In the genomic region with DNA sequence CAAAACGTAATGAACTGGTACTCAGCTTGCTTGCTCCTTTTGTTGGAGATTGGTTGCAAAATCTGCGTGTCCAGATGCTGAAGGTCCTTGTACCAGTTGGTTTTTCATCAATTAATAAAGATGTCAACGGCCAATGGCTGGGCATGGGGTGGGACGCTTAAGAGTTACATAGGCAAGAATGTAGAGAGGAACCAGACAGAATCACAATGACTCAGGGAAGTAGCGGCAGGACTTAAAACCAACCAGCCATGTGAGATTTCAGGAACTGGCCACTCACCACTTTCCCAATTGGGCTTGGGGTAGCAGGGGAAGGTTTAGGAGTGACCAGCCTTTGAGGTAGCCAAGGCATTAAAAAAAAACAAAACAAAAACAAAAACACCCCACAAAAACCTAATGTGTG, we compare ENCODE assay signal across 27 mouse cellular contexts. TPM values are rescaled to one million over a fixed set of nuclear protein-coding genes. Genes with fewer than 3 reads are reported as not detected.
DNase-seq lines count a peak whose midpoint lies in the region; ATAC-seq and TF ChIP-seq lines count a peak whose summit lies in the region.
"Had no signal": no experiment of that assay in that cellular context is flagged by ENCODE, and none has a peak within 500 bp of the region (broad histone marks: within the 10 kb centered on the region; RNA-seq: fewer than 3 reads in every experiment).

No protein-coding gene starts in this region.

- WGBS in intestine, embryonic 14.5 days = 88% methylated on average over 5 of the region's 5 CpGs
- WGBS in intestine, embryonic 15.5 days = 83% methylated on average over 5 of the region's 5 CpGs
- 71% methylated on average over 5 of the region's 5 CpGs for WGBS in liver, postnatal 0 days (ENCODE audit: insufficient replicate concordance)
- 73% methylated on average over 5 of the region's 5 CpGs for WGBS in liver, embryonic 11.5 days
- 86% methylated on average over 5 of the region's 5 CpGs for WGBS in midbrain, embryonic 16.5 days

- no peak for ATAC-seq in intestine, embryonic 14.5 days (replicated peaks; ENCODE audit: low FRiP score, low TSS enrichment, low read depth)
- no peak for ATAC-seq in intestine, embryonic 15.5 days
- ATAC-seq in liver, postnatal 0 days = no peak
- no peak for ATAC-seq in liver, embryonic 11.5 days (replicated peaks; ENCODE audit: low FRiP score)
- ATAC-seq in granulocyte monocyte progenitor cell, adult 5-6 weeks (replicated peaks; ENCODE audit: poor library complexity, severe bottlenecking) = peak; percentile 68
- no peak for ATAC-seq in midbrain, embryonic 16.5 days
- ATAC-seq: activated CD4-positive, CD25-positive, alpha-beta regulatory T cell, adult 4 months; forebrain, embryonic 13.5 days; forebrain, embryonic 15.5 days; Patski had no signal

- TF ChIP-seq EP300 in liver, postnatal 0 days (IDR thresholded peaks at IDR 0.05; ENCODE audit: low read depth) = no peak

- DNase-seq in intestine, embryonic 14.5 days (ENCODE audit: low spot score) = peak; percentile 4
- peak; percentile 8 for DNase-seq in liver, postnatal 0 days
- no peak for DNase-seq in liver, embryonic 11.5 days (ENCODE audit: low spot score)
- peak; percentile 53 for DNase-seq in A20 (ENCODE audit: low read depth, low spot score)
- no peak for DNase-seq in spleen, adult 12 weeks (ENCODE audit: low spot score)
- DNase-seq: adrenal gland, adult 8-10 months; adrenal gland, postnatal 14 days; adrenal gland, postnatal 36 days; cerebellum, adult 11-12 months; cerebellum, adult 2 months; cerebellum, adult 9-10 months; cerebellum, postnatal 10 days; cerebellum, postnatal 25 days had no signal

- no peak overlapping the region for H3K4me3 ChIP-seq in intestine, embryonic 14.5 days (ENCODE audit: low read depth, low read length)
- no peak overlapping the region for H3K4me3 ChIP-seq in intestine, embryonic 15.5 days (replicated peaks)
- H3K4me3 ChIP-seq in liver, postnatal 0 days (ENCODE audit: low read depth, low read length) = no peak overlapping the region
- no peak overlapping the region for H3K4me3 ChIP-seq in liver, embryonic 11.5 days (ENCODE audit: low read depth, low read length)
- no peak overlapping the region for H3K4me3 ChIP-seq in midbrain, embryonic 16.5 days (ENCODE audit: low read depth, low read length)
- H3K4me3 ChIP-seq: embryonic facial prominence, embryonic 10.5 days; embryonic facial prominence, embryonic 12.5 days; forebrain, embryonic 13.5 days; forebrain, embryonic 15.5 days had no signal

- TF ChIP-seq CTCF in liver, postnatal 0 days (IDR thresholded peaks at IDR 0.05; ENCODE audit: low read depth) = no peak

- no peaks in the 10 kb centered on the region for H3K4me1 ChIP-seq in intestine, embryonic 14.5 days (replicated peaks; ENCODE audit: control insufficient read depth, insufficient read depth, low read length)
- H3K4me1 ChIP-seq in intestine, embryonic 15.5 days (replicated peaks) = no peaks in the 10 kb centered on the region
- H3K4me1 ChIP-seq in liver, postnatal 0 days (ENCODE audit: insufficient read depth) = no peaks in the 10 kb centered on the region
- H3K4me1 ChIP-seq in liver, embryonic 11.5 days (replicated peaks; ENCODE audit: control insufficient read depth, insufficient read depth, low read length) = no peaks in the 10 kb centered on the region
- H3K4me1 ChIP-seq in midbrain, embryonic 16.5 days (ENCODE audit: control insufficient read depth, insufficient read depth, low read length) = no peaks in the 10 kb centered on the region
- H3K4me1 ChIP-seq: embryonic facial prominence, embryonic 10.5 days; embryonic facial prominence, embryonic 12.5 days; forebrain, embryonic 13.5 days; forebrain, embryonic 15.5 days had no signal

- H3K9ac ChIP-seq in intestine, embryonic 14.5 days (ENCODE audit: low read length) = no peak overlapping the region
- H3K9ac ChIP-seq in intestine, embryonic 15.5 days = no peak overlapping the region
- no peak overlapping the region for H3K9ac ChIP-seq in liver, postnatal 0 days (replicated peaks)
- no peak overlapping the region for H3K9ac ChIP-seq in liver, embryonic 11.5 days (ENCODE audit: low read depth, low read length)
- no peak overlapping the region for H3K9ac ChIP-seq in midbrain, embryonic 16.5 days (ENCODE audit: low read depth, low read length)
- H3K9ac ChIP-seq: embryonic facial prominence, embryonic 12.5 days; forebrain, embryonic 13.5 days; forebrain, embryonic 15.5 days had no signal

- no peaks in the 10 kb centered on the region for H3K9me3 ChIP-seq in intestine, embryonic 14.5 days (ENCODE audit: control insufficient read depth, low read length)
- no peaks in the 10 kb centered on the region for H3K9me3 ChIP-seq in intestine, embryonic 15.5 days
- H3K9me3 ChIP-seq in liver, postnatal 0 days (ENCODE audit: low read length) = no peaks in the 10 kb centered on the region
- H3K9me3 ChIP-seq in liver, embryonic 11.5 days (ENCODE audit: control insufficient read depth, low read length) = no peaks in the 10 kb centered on the region
- H3K9me3 ChIP-seq in midbrain, embryonic 16.5 days (replicated peaks; ENCODE audit: control insufficient read depth, low read length, poor library complexity, severe bottlenecking) = no peaks in the 10 kb centered on the region
- H3K9me3 ChIP-seq: embryonic facial prominence, embryonic 10.5 days; embryonic facial prominence, embryonic 12.5 days; forebrain, embryonic 13.5 days; forebrain, embryonic 15.5 days; G1E had no signal

- no peaks in the 10 kb centered on the region for H3K27me3 ChIP-seq in intestine, embryonic 14.5 days (replicated peaks; ENCODE audit: control insufficient read depth, insufficient read depth, low read length)
- no peaks in the 10 kb centered on the region for H3K27me3 ChIP-seq in intestine, embryonic 15.5 days (replicated peaks)
- peaks cover 6% of the 10 kb centered on the region; the same call in 1 of the 2 replicates for H3K27me3 ChIP-seq in liver, postnatal 0 days (ENCODE audit: insufficient read depth, low read length)
- H3K27me3 ChIP-seq in liver, embryonic 11.5 days (replicated peaks; ENCODE audit: control insufficient read depth, insufficient read depth, low read length) = no peaks in the 10 kb centered on the region; the same call in none of the 2 replicates
- H3K27me3 ChIP-seq in midbrain, embryonic 16.5 days (ENCODE audit: control insufficient read depth, insufficient read depth, low read depth, low read length) = no peaks in the 10 kb centered on the region
- H3K27me3 ChIP-seq: embryonic facial prominence, embryonic 12.5 days; forebrain, embryonic 13.5 days; forebrain, embryonic 15.5 days; Patski had no signal

- H3K4me2 ChIP-seq in intestine, embryonic 14.5 days (ENCODE audit: low read length) = no peak overlapping the region
- H3K4me2 ChIP-seq in intestine, embryonic 15.5 days (replicated peaks) = no peak overlapping the region
- no peak overlapping the region for H3K4me2 ChIP-seq in liver, postnatal 0 days (ENCODE audit: low read depth, low read length)
- H3K4me2 ChIP-seq in liver, embryonic 11.5 days = no peak overlapping the region
- no peak overlapping the region for H3K4me2 ChIP-seq in midbrain, embryonic 16.5 days (ENCODE audit: low read length)
- H3K4me2 ChIP-seq: embryonic facial prominence, embryonic 12.5 days; forebrain, embryonic 13.5 days; forebrain, embryonic 15.5 days had no signal

- H3K36me3 ChIP-seq in intestine, embryonic 14.5 days (ENCODE audit: control insufficient read depth, insufficient read depth, low read length) = no peaks in the 10 kb centered on the region
- H3K36me3 ChIP-seq in intestine, embryonic 15.5 days = no peaks in the 10 kb centered on the region
- H3K36me3 ChIP-seq in liver, postnatal 0 days (replicated peaks; ENCODE audit: insufficient read depth, low read length) = no peaks in the 10 kb centered on the region
- H3K36me3 ChIP-seq in liver, embryonic 11.5 days (ENCODE audit: control insufficient read depth, insufficient read depth, low read length) = no peaks in the 10 kb centered on the region
- no peaks in the 10 kb centered on the region for H3K36me3 ChIP-seq in midbrain, embryonic 16.5 days (ENCODE audit: control insufficient read depth, insufficient read depth, low read length)
- H3K36me3 ChIP-seq: embryonic facial prominence, embryonic 10.5 days; embryonic facial prominence, embryonic 12.5 days; forebrain, embryonic 15.5 days; G1E had no signal

- no peak overlapping the region for H3K27ac ChIP-seq in intestine, embryonic 14.5 days (ENCODE audit: low read depth)
- H3K27ac ChIP-seq in intestine, embryonic 15.5 days = no peak overlapping the region
- no peak overlapping the region for H3K27ac ChIP-seq in liver, postnatal 0 days (ENCODE audit: low read depth)
- no peak overlapping the region for H3K27ac ChIP-seq in liver, embryonic 11.5 days (ENCODE audit: low read depth, low read length)
- H3K27ac ChIP-seq in midbrain, embryonic 16.5 days (ENCODE audit: low read length) = no peak overlapping the region
- H3K27ac ChIP-seq: embryonic facial prominence, embryonic 10.5 days; embryonic facial prominence, embryonic 12.5 days; forebrain, embryonic 13.5 days; forebrain, embryonic 15.5 days had no signal

RNA-seq across cellular contexts. Expression of a gene that starts 8.1 kb away (rescaled TPM):
- 19.4 and 24.1 TPM in 2 replicates for polyA plus RNA-seq in intestine, embryonic 14.5 days (2014; fragmentation: Nextera tagmentation; extraction: Ambion mirVana)
- polyA plus RNA-seq in intestine, embryonic 15.5 days (2015; fragmentation: Nextera tagmentation; extraction: Ambion mirVana) = 12.7 and 13.9 TPM in 2 replicates
- polyA plus RNA-seq in liver, postnatal 0 days (2015; fragmentation: Nextera tagmentation; extraction: Ambion mirVana) = 1.5 TPM in 2 replicates
- 6.6 and 8.2 TPM in 2 replicates for polyA plus RNA-seq in liver, embryonic 11.5 days (2014; fragmentation: Nextera tagmentation; extraction: Ambion mirVana)
- 0.21 and 2.4 TPM in 2 replicates for total RNA-seq in granulocyte monocyte progenitor cell, adult 5-6 weeks (2014; fragmentation: Nextera tagmentation)
- 0.43 and 0.67 TPM in 2 replicates for total RNA-seq in granulocyte monocyte progenitor cell, adult 5-6 weeks (2017)
- polyA plus RNA-seq in midbrain, embryonic 16.5 days (2015; fragmentation: Nextera tagmentation; extraction: Ambion mirVana) = 2.9 and 3.0 TPM in 2 replicates
- total RNA-seq: G1E had no signal
- polyA plus RNA-seq: G1E had no signal

RNA-seq across cellular contexts. Expression of a gene that starts 18.0 kb away (rescaled TPM):
- not detected in 2 replicates for polyA plus RNA-seq in intestine, embryonic 14.5 days (2014; fragmentation: Nextera tagmentation; extraction: Ambion mirVana)
- not detected in 2 replicates for polyA plus RNA-seq in intestine, embryonic 15.5 days (2015; fragmentation: Nextera tagmentation; extraction: Ambion mirVana)
- not detected in 2 replicates for polyA plus RNA-seq in liver, postnatal 0 days (2015; fragmentation: Nextera tagmentation; extraction: Ambion mirVana)
- polyA plus RNA-seq in liver, embryonic 11.5 days (2014; fragmentation: Nextera tagmentation; extraction: Ambion mirVana) = not detected in 2 replicates
- not detected in 2 replicates for total RNA-seq in granulocyte monocyte progenitor cell, adult 5-6 weeks (2014; fragmentation: Nextera tagmentation)
- not detected in 2 replicates for total RNA-seq in granulocyte monocyte progenitor cell, adult 5-6 weeks (2017)
- not detected in 2 replicates for polyA plus RNA-seq in midbrain, embryonic 16.5 days (2015; fragmentation: Nextera tagmentation; extraction: Ambion mirVana)
- total RNA-seq: adrenal gland, adult 18-20 months; adrenal gland, adult 8-10 months; adrenal gland, postnatal 14 days; adrenal gland, postnatal 36 days had no signal
- polyA plus RNA-seq: activated CD4-positive, CD25-positive, alpha-beta regulatory T cell, adult 4 months; C2C12; cerebellum, adult 2 months; cortical plate, adult 2 months; embryonic facial prominence, embryonic 10.5 days; embryonic facial prominence, embryonic 12.5 days; forebrain, embryonic 11.5 days; forebrain, embryonic 13.5 days; forebrain, embryonic 15.5 days; G1E; Patski had no signal

RNA-seq across cellular contexts. Expression of a gene that starts 25.7 kb away (rescaled TPM):
- 44.1 and 46.8 TPM in 2 replicates for polyA plus RNA-seq in intestine, embryonic 14.5 days (2014; fragmentation: Nextera tagmentation; extraction: Ambion mirVana)
- 59.4 and 63.9 TPM in 2 replicates for polyA plus RNA-seq in intestine, embryonic 15.5 days (2015; fragmentation: Nextera tagmentation; extraction: Ambion mirVana)
- 37.1 and 39.1 TPM in 2 replicates for polyA plus RNA-seq in liver, postnatal 0 days (2015; fragmentation: Nextera tagmentation; extraction: Ambion mirVana)
- 22.1 and 24.0 TPM in 2 replicates for polyA plus RNA-seq in liver, embryonic 11.5 days (2014; fragmentation: Nextera tagmentation; extraction: Ambion mirVana)
- total RNA-seq in granulocyte monocyte progenitor cell, adult 5-6 weeks (2014; fragmentation: Nextera tagmentation) = 32.0 and 52.0 TPM in 2 replicates
- 15.7 and 19.9 TPM in 2 replicates for total RNA-seq in granulocyte monocyte progenitor cell, adult 5-6 weeks (2017)
- polyA plus RNA-seq in midbrain, embryonic 16.5 days (2015; fragmentation: Nextera tagmentation; extraction: Ambion mirVana) = 66.1 and 81.4 TPM in 2 replicates

Comparison
In these comparisons a context has a peak if more than half of its experiments do, and no peak if none do; other contexts are left out.
1. DNase-seq: peak in intestine, embryonic 14.5 days (single experiment), liver, postnatal 0 days (single experiment) and A20 (single experiment); none in liver, embryonic 11.5 days (single experiment) and spleen, adult 12 weeks (single experiment).